Mouse (Mus musculus) kidney, adult 2 months (tissue): ENCODE measurements around the gene Bcl9.

Experiments used
- CTCF ChIP-seq: fragments of 200-500 bp; conservative IDR thresholded peaks from 2 replicates; pipeline ENCODE4 v1.5.1; 2011; ENCODE audit warnings: low read depth, mild to moderate bottlenecking, control low read depth, low read length, moderate library complexity, mixed read lengths; ENCODE audit not compliant: insufficient read depth, insufficient read length
- POLR2A ChIP-seq: fragments of 200-500 bp; IDR thresholded peaks from one replicate; pipeline ENCODE4 v1.6.1; 2011; ENCODE audit warnings: low read depth, low read length, control low read depth

- TF ChIP-seq POLR2A, result no peak
- peak; percentile 90 for TF ChIP-seq CTCF
These were observed 95.8 kb downstream of the Bcl9 start for GRCm38 (mm10) chr3:97201943-97202342.
